Mouse (Mus musculus) bone marrow macrophage, adult 2 months (primary cell): Measurements from ENCODE around the gene Usp24.

Experiments used
- CTCF ChIP-seq: IDR thresholded peaks from 2 replicates; pipeline ENCODE4 v1.5.1; 2012; ENCODE audit warnings: low read depth, mild to moderate bottlenecking, low read length, moderate library complexity
- POLR2A ChIP-seq: IDR thresholded peaks from 2 replicates; pipeline ENCODE4 v1.6.1; 2012; ENCODE audit warnings: mild to moderate bottlenecking, low read depth, low read length, borderline replicate concordance

DNA sequence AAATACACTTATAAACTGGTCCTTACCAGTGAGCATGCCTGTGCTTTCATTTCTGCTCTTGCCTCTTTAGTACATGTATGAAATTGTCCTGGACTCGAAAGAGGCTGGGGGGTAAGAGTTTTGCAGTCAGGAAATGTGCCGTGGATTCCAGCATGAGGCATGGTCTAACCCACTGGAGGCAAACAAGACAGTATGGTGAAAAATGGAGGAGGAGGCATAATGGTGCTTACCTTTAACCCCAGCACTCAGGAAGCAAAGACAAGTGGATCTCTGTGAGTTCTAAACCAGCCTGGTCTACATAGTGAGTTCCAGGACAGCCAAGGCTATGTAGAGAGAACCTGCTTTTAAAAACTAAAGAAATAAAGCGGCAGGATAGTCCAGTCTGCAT is 33.9 kb upstream of the Usp24 start:
- TF ChIP-seq CTCF (no peak), POLR2A (no peak)
